Mouse (Mus musculus): Measurements from ENCODE around the gene Vwa2. TPM values are rescaled to one million over a fixed set of nuclear protein-coding genes. Genes with fewer than 3 reads are reported as not detected.

Vwa2 gene
- polyA plus RNA-seq, 1 experiment from 2014 or later: 0.51 TPM

DNA sequence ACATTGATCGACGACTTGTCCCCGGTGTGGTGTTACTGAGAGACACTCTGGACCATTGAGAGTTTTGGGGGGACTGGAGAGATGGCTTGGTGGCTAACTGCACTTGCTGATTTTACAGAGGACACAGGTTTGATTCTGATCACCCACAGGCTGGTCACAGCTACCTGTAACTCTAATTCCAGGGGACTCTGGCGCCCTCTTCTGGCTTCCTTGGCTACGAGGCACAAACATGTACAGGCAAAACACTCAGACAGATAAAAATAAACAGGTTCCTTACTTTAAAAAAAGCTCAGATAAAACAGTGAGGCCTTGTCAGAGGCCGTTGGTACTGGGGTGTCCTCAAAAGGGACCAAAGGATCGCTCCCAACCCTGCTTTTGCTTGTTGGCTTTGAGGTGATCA, 61.7 kb downstream of the Vwa2 start:
- no peak overlapping the region for H3K9ac ChIP-seq
- peaks cover 14% of the 10 kb centered on the region for H3K4me1 ChIP-seq
- ATAC-seq (ENCODE audit: extremely low read depth, insufficient number of reproducible peaks, low FRiP score, low TSS enrichment): no peak
- H3K9me3 ChIP-seq: no peaks in the 10 kb centered on the region
- no peaks in the 10 kb centered on the region for H3K27me3 ChIP-seq (replicated peaks)
- no peak overlapping the region for H3K4me3 ChIP-seq
- no peak overlapping the region for H3K4me2 ChIP-seq
- 77% methylated on average over 7 of the region's 7 CpGs for WGBS
- H3K36me3 ChIP-seq: no peaks in the 10 kb centered on the region
- no peak overlapping the region for H3K27ac ChIP-seq (replicated peaks)

DNA sequence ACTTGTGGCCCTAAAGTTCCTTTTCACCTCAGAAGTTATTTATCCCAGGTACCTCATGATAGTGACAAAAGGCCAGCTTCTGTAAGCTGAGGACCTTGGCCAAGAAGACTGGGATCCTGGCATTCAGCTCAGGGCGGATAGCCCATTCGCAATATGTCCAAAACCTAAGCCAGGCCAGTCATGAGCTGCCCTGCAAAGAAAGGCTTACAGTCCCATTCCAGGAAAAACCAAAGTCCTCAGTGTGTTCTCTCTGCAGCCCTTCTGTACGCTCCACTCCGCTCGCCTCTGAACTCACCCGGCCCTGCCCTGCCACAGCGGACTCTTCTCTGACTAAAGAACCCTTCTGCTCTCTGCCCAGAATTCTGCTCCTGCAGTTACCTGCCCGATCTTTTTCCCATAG, 62.2 kb downstream of the Vwa2 start:
- Histone ChIP-seq H3K9me3 (no peaks in the 10 kb centered on the region), H3K27ac (replicated peaks) (no peak overlapping the region), H3K4me3 (no peak overlapping the region), H3K36me3 (no peaks in the 10 kb centered on the region), H3K27me3 (replicated peaks) (no peaks in the 10 kb centered on the region), H3K9ac (no peak overlapping the region), H3K4me2 (no peak overlapping the region), H3K4me1 (peaks cover 17% of the 10 kb centered on the region)
- no peak for ATAC-seq (ENCODE audit: extremely low read depth, insufficient number of reproducible peaks, low FRiP score, low TSS enrichment)
- WGBS: 86% methylated on average over 8 of the region's 8 CpGs

DNA sequence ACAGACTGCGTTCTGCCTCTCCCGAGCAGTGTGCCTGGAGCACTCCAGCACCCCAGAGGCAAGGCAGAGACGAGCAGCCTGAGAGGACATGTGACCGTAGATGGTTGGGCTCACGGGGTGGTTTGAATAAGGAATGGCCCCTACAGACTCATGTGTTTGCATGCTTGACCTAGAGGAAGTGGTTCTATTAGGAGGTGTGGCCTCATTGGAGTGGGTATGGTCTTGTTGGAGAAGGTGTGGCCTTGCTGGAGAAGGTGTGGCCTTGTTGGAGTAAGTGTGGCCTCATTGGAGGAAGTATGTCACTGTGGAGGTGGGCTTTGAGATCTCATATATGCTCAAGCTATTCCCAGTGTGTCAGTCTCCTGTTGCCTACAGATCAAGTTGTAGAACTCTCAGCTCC, 63.9 kb downstream of the Vwa2 start:
- Histone ChIP-seq H3K36me3 (no peaks in the 10 kb centered on the region), H3K27me3 (replicated peaks) (no peaks in the 10 kb centered on the region), H3K9ac (no peak overlapping the region), H3K9me3 (no peaks in the 10 kb centered on the region), H3K27ac (replicated peaks) (no peak overlapping the region), H3K4me1 (peaks cover 19% of the 10 kb centered on the region), H3K4me3 (no peak overlapping the region), H3K4me2 (no peak overlapping the region)
- WGBS: 91% methylated on average over 5 of the region's 5 CpGs
- ATAC-seq (ENCODE audit: extremely low read depth, insufficient number of reproducible peaks, low FRiP score, low TSS enrichment): no peak

DNA sequence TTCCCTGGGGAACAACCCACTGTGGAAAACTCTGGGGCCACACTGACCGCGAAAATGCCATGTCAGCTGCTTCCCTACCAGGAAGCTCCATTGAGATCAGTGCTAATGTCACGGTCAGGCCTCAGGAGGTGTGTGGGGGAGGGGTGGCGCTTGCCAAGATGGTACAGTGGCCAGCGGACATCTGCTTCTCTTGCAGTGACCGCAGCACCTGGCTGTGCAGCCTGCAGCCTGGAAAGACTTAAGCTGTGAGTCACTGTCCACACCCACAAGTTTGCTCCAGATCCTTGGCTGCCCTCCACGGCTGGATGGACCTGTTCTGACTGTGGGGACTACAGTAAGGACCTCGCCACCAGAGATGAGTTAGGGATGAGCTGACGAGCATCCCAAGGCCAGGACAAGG, 65.8 kb downstream of the Vwa2 start:
- Histone ChIP-seq H3K27me3 (replicated peaks) (no peaks in the 10 kb centered on the region), H3K4me1 (peaks cover 19% of the 10 kb centered on the region), H3K9ac (no peak overlapping the region), H3K27ac (replicated peaks) (no peak overlapping the region), H3K4me3 (no peak overlapping the region), H3K9me3 (no peaks in the 10 kb centered on the region), H3K4me2 (no peak overlapping the region), H3K36me3 (no peaks in the 10 kb centered on the region)
- ATAC-seq (ENCODE audit: extremely low read depth, insufficient number of reproducible peaks, low FRiP score, low TSS enrichment): no peak
- WGBS: 65% methylated on average over 9 of the region's 9 CpGs

DNA sequence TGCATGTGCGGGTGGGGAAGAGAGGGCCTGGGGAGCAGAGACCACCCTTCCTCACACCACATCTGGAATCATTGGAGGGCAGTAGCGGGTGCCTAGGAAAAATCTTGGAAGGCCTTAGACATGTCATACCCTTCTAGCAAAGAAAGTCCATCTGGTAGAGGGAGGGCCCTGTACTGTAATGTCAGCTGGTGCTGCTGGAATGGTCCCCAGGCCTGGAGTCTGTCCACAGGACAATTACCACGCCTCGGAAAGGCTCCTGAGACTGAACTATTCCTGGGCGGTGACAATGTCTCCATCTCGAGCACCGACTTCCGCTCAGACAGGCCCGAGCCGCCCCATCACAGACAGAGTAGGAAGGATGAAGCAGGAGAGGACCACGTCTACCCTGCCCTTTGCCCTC, 66.5 kb downstream of the Vwa2 start:
- H3K9me3 ChIP-seq: no peaks in the 10 kb centered on the region
- H3K27ac ChIP-seq (replicated peaks): no peak overlapping the region
- 53% methylated on average over 11 of the region's 11 CpGs for WGBS
- peaks cover 19% of the 10 kb centered on the region for H3K4me1 ChIP-seq
- no peak overlapping the region for H3K9ac ChIP-seq
- 0 out of 2 replicates have a peak, but pooled peaks have one; percentile 6 for ATAC-seq (ENCODE audit: extremely low read depth, insufficient number of reproducible peaks, low FRiP score, low TSS enrichment)
- no peak overlapping the region for H3K4me2 ChIP-seq
- H3K27me3 ChIP-seq (replicated peaks): no peaks in the 10 kb centered on the region
- H3K36me3 ChIP-seq: no peaks in the 10 kb centered on the region
- no peak overlapping the region for H3K4me3 ChIP-seq

DNA sequence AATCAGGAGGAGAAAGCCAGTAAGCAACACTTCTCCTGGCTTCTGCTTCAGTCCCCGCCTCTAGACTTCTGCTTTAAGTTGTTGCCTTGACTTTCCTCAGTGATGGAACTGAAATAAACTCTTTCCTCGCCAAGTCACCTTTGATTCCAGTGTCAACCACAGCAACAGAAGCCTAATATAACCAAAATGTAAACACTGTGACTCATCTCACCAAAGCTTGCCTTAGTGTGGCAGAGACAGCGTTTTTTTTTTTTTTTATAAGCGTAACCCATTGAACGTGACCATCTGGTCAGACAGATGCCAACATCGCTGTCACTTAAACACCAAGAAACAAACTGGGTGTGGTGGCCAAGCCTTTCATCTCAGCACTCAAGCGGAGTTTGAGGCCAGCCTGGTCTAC, 68.2 kb downstream of the Vwa2 start:
- Histone ChIP-seq H3K9ac (no peak overlapping the region), H3K27ac (replicated peaks) (no peak overlapping the region), H3K36me3 (no peaks in the 10 kb centered on the region), H3K4me1 (peaks cover 14% of the 10 kb centered on the region), H3K4me3 (no peak overlapping the region), H3K27me3 (replicated peaks) (no peaks in the 10 kb centered on the region), H3K9me3 (no peaks in the 10 kb centered on the region), H3K4me2 (no peak overlapping the region)
- ATAC-seq (ENCODE audit: extremely low read depth, insufficient number of reproducible peaks, low FRiP score, low TSS enrichment): no peak
- WGBS: 86% methylated on average over 7 of the region's 7 CpGs

DNA sequence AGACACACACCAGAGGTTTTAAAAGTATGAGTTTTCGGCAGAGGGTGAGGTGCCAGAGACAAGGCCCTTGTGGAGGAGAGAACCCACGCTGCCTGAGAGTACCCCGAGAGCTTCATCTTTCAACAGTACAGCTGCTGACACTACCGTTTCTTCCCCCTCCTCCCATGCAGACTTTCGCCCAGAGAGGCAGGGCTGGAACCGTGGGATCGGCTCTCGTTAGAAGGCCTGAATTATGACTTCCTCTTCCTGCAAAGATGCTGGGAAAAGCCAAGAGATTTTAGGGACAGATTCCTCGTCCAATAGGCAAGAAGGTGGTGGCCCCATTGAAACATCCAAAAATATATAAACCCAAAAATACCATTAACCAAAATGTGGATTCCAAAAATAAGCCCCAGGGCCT, 70.2 kb downstream of the Vwa2 start:
- H3K9ac ChIP-seq: no peak overlapping the region
- no peaks in the 10 kb centered on the region for H3K27me3 ChIP-seq (replicated peaks)
- 73% methylated on average over 9 of the region's 9 CpGs for WGBS
- no peak overlapping the region for H3K27ac ChIP-seq (replicated peaks)
- H3K4me1 ChIP-seq: peaks cover 14% of the 10 kb centered on the region
- H3K4me2 ChIP-seq: no peak overlapping the region
- no peak for ATAC-seq (ENCODE audit: extremely low read depth, insufficient number of reproducible peaks, low FRiP score, low TSS enrichment)
- H3K4me3 ChIP-seq: no peak overlapping the region
- no peaks in the 10 kb centered on the region for H3K9me3 ChIP-seq
- H3K36me3 ChIP-seq: no peaks in the 10 kb centered on the region

DNA sequence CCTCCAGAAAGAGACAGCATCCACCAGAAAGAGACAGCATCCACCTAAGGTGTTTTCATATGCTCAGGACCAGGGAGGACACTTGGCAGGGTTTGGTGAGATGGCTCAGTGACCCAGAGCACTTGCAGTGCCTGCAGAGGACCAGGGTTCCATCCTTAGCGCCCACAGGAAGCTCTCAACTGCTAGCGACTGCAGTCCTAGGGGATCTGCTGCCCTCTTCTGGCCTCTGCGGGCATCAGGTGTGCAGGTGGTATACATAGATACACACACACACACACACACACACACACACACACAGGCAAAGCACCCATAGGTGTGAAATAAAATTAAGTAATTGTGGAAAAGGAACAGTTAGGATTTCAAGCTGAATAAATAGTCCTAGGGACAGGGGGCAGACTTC, 70.8 kb downstream of the Vwa2 start:
- Histone ChIP-seq H3K27me3 (replicated peaks) (no peaks in the 10 kb centered on the region), H3K9me3 (no peaks in the 10 kb centered on the region), H3K27ac (replicated peaks) (no peak overlapping the region), H3K36me3 (no peaks in the 10 kb centered on the region), H3K9ac (no peak overlapping the region), H3K4me3 (no peak overlapping the region), H3K4me2 (no peak overlapping the region), H3K4me1 (peaks cover 14% of the 10 kb centered on the region)
- WGBS: 87% methylated on average over 3 of the region's 3 CpGs
- no peak for ATAC-seq (ENCODE audit: extremely low read depth, insufficient number of reproducible peaks, low FRiP score, low TSS enrichment)

DNA sequence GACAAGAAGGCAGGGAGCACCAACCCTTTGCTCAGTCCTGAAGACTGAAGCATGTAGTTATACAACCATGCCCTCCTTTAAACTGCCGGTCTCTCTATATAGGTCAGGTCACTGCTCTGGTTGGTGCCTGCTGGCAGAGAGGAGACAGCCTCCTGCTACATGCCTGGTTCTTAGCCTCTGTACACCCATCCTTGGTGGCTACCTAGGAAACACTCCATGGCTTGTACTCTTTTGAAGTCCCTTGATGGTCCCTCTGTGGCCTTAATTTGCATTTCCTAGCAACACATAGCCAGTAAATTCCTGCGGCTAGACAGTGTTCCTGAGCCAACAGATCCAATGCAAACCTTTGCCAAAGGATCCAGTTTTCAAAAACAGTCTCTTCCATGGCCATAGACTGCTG, 71.6 kb downstream of the Vwa2 start:
- Histone ChIP-seq H3K27ac (replicated peaks) (no peak overlapping the region), H3K27me3 (replicated peaks) (no peaks in the 10 kb centered on the region), H3K4me3 (no peak overlapping the region), H3K4me1 (peaks cover 9% of the 10 kb centered on the region; the same call in 1 of the 2 replicates), H3K9ac (no peak overlapping the region), H3K4me2 (no peak overlapping the region), H3K9me3 (no peaks in the 10 kb centered on the region), H3K36me3 (no peaks in the 10 kb centered on the region)
- no peak for ATAC-seq (ENCODE audit: extremely low read depth, insufficient number of reproducible peaks, low FRiP score, low TSS enrichment)
- WGBS: 78% methylated on average over 2 of the region's 2 CpGs

DNA sequence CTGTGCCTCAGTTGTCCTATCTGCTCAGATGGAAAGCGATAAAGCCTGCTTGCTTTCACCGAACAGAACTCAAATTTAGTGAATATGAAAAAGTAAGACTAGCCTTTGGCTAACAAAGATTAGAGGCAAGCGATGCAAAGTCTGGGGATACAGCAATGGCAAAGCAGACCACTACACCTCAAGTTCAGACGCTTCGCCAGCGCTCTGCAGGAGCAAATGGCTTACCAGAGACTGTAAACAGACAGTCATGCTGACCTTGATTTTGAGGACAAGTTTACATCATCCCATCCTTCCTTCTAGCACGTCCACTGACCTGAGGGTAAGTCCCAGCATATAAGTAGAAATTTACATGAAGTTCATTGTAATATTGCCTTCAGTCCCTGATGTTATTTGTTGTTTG, 72.2 kb downstream of the Vwa2 start:
- Histone ChIP-seq H3K9me3 (no peaks in the 10 kb centered on the region), H3K27me3 (replicated peaks) (no peaks in the 10 kb centered on the region), H3K4me2 (no peak overlapping the region), H3K27ac (replicated peaks) (no peak overlapping the region), H3K9ac (no peak overlapping the region), H3K4me3 (no peak overlapping the region), H3K36me3 (no peaks in the 10 kb centered on the region), H3K4me1 (peaks cover 6% of the 10 kb centered on the region; the same call in 1 of the 2 replicates)
- ATAC-seq (ENCODE audit: extremely low read depth, insufficient number of reproducible peaks, low FRiP score, low TSS enrichment): no peak
- 87% methylated on average over 7 of the region's 7 CpGs for WGBS

DNA sequence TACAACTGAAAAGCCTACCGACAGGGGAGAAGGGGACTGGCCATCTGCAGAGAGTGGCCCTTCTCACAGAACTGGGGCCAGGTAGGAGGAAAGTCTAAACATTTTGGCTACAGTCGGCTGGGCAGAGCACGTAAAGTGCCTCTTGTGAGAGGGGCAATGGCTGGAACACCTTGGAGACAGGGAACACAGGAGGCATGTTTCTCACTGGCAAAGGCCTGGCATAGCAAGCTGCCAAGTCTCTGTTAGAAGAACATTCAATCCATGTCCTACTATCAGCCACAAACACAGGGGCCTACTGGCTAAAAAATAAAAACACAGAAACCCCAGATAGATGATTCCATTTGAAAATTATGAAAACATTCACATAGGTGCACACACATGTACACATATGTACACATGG, 72.7 kb downstream of the Vwa2 start:
- no peaks in the 10 kb centered on the region for H3K27me3 ChIP-seq (replicated peaks)
- H3K4me2 ChIP-seq: no peak overlapping the region
- ATAC-seq (ENCODE audit: extremely low read depth, insufficient number of reproducible peaks, low FRiP score, low TSS enrichment): no peak
- H3K36me3 ChIP-seq: no peaks in the 10 kb centered on the region
- peaks cover 5% of the 10 kb centered on the region; the same call in 1 of the 2 replicates for H3K4me1 ChIP-seq
- H3K4me3 ChIP-seq: no peak overlapping the region
- no peak overlapping the region for H3K9ac ChIP-seq
- no peaks in the 10 kb centered on the region for H3K9me3 ChIP-seq
- no peak overlapping the region for H3K27ac ChIP-seq (replicated peaks)
- WGBS: 89% methylated on average over 3 of the region's 3 CpGs

DNA sequence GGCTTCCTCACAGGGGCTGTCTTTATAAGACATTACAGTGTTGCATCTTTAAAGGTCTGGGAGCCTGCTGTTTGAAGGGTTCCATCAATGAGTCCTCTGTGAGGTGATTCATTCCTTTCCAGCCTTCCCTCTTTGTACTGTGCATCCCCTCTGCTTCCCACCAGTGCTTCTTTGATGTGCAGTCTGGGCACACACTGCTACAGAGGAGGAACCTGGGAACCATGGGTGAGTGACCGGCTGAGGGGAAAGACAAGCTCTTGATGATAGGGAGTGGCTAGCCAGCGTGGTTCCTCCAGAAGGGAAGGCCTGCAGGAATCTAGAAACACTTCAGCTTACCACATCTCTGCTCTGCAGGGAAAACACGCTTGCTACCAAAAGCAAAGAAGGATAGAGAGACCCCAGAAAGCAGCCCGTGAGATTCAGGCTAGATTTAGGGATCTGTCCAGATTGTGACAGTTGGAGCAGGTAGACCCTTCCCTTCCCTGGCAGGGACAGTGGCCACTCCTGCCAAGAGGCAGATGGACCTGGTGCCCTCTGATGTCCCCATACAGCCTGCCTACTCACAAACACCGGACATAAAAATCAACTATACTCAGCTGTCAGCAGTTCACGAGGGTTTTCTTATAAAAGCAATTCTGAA, 74.0 kb downstream of the Vwa2 start:
- Histone ChIP-seq H3K4me2 (no peak overlapping the region), H3K36me3 (no peaks in the 10 kb centered on the region), H3K27ac (replicated peaks) (no peak overlapping the region), H3K27me3 (replicated peaks) (no peaks in the 10 kb centered on the region), H3K4me1 (peaks cover 5% of the 10 kb centered on the region; the same call in 1 of the 2 replicates), H3K4me3 (no peak overlapping the region), H3K9ac (no peak overlapping the region), H3K9me3 (no peaks in the 10 kb centered on the region)
- no peak for ATAC-seq (ENCODE audit: extremely low read depth, insufficient number of reproducible peaks, low FRiP score, low TSS enrichment)
- 59% methylated on average over 6 of the region's 6 CpGs for WGBS
